Mouse (Mus musculus) lung, postnatal 0 days (tissue): ENCODE data around the gene Col4a4. TPM values are rescaled to one million over a fixed set of nuclear protein-coding genes. Genes with fewer than 3 reads are reported as not detected.

Source experiments
- ATAC-seq: fragments of 200-750 bp; cut with Nextera tagmentation; 2 replicates; pipeline ENCODE4 v1.8.0; 2017; ENCODE audit warnings: moderate library complexity
- DNase-seq: peaks from one replicate; pipeline ENCODE4 v3.0.0-alpha.2; 2016; ENCODE audit warnings: low spot score
- H3K27ac ChIP-seq: fragments of 300-500 bp; sonication (generic); 2 replicates; pipeline ENCODE4 v1.5.1; 2014; ENCODE audit warnings: antibody characterized with exemption, mild to moderate bottlenecking, low read length, mixed read lengths
- H3K27me3 ChIP-seq: fragments of 300-500 bp; sonication (generic); replicated peaks from 2 replicates; pipeline ENCODE4 v1.6.1; 2014; ENCODE audit warnings: low read length, mixed read lengths; ENCODE audit not compliant: insufficient read depth
- H3K36me3 ChIP-seq: fragments of 300-500 bp; sonication (generic); 2 replicates; pipeline ENCODE4 v1.6.1; 2014; ENCODE audit warnings: low read length, mixed read lengths; ENCODE audit not compliant: insufficient read depth
- H3K4me1 ChIP-seq: fragments of 300-500 bp; sonication (generic); 2 replicates; pipeline ENCODE4 v1.6.1; 2014; ENCODE audit warnings: antibody characterized with exemption, low read depth, low read length, mixed read lengths; ENCODE audit not compliant: insufficient read depth
- H3K4me2 ChIP-seq: fragments of 300-500 bp; sonication (generic); replicated peaks from 2 replicates; pipeline ENCODE4 v1.6.1; 2014; ENCODE audit warnings: low read depth, mild to moderate bottlenecking, low read length, moderate library complexity, mixed read lengths
- H3K4me3 ChIP-seq: fragments of 300-500 bp; sonication (generic); 2 replicates; pipeline ENCODE4 v1.5.1; 2014; ENCODE audit warnings: low read depth, low read length
- H3K9ac ChIP-seq: fragments of 300-500 bp; sonication (generic); replicated peaks from 2 replicates; pipeline ENCODE4 v1.6.1; 2014; ENCODE audit warnings: low read depth, mild to moderate bottlenecking
- H3K9me3 ChIP-seq: fragments of 300-500 bp; sonication (generic); 2 replicates; pipeline ENCODE4 v1.6.1; 2016; ENCODE audit warnings: low read length, mixed read lengths
- CTCF ChIP-seq: IDR thresholded peaks from 2 replicates; pipeline ENCODE4 v1.5.1; 2016; ENCODE audit warnings: antibody characterized with exemption, mild to moderate bottlenecking
- EP300 ChIP-seq: IDR thresholded peaks from 2 replicates; pipeline ENCODE4 v1.6.1; 2016; ENCODE audit warnings: antibody characterized with exemption, mild to moderate bottlenecking, control low read depth
- WGBS: fragments of 180-500 bp; shearing (Covaris S2); extraction: QIAGEN DNeasy Blood & Tissue Kit; methylation state at CpG from one replicate; pipeline ENCODE4 v1.1.7; 2014; 5-methylcytosine and 5-hydroxymethylcytosine counted together
- polyA plus RNA-seq: library from polyadenylated mRNA; unstranded; fragments of >200 nt; fragmentation: Nextera tagmentation; extraction: Ambion mirVana; gene quantifications from 2 replicates; pipeline ENCODE4 v1.2.1, GENCODE M21; 2015

Gene Col4a4
- polyA plus RNA-seq, 1 experiment from 2014 or later: 67.3 TPM

DNA sequence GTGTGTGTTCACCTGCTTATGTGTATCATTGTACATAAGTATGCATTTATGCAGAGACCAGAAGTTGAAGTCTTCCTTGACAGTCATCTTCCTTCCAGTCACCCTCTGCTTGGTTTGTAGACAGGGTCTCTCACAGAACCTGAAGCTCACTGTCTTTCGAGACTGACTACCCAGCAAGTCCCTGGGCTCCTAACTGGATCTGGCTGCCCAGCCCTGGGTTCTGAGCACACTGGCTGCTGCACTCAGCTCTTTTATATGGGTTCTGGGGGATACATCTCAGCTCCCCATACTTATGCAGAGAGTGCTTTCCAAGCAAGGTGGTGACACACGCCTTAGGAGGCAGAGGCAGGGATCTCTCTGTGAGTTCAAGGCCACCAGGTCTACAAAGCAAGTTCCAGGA, 126.7 kb downstream of the Col4a4 start:
- H3K27me3 ChIP-seq: no peaks in the 10 kb centered on the region
- 77% methylated on average over 2 of the region's 2 CpGs for WGBS
- no peak overlapping the region for H3K27ac ChIP-seq
- no peak for ATAC-seq
- no peak for TF ChIP-seq CTCF
- no peak for TF ChIP-seq EP300
- H3K36me3 ChIP-seq: no peaks in the 10 kb centered on the region
- H3K9me3 ChIP-seq: no peaks in the 10 kb centered on the region
- H3K9ac ChIP-seq: no peak overlapping the region
- no peak overlapping the region for H3K4me3 ChIP-seq
- no peaks in the 10 kb centered on the region for H3K4me1 ChIP-seq
- no peak overlapping the region for H3K4me2 ChIP-seq
- no peak for DNase-seq

DNA sequence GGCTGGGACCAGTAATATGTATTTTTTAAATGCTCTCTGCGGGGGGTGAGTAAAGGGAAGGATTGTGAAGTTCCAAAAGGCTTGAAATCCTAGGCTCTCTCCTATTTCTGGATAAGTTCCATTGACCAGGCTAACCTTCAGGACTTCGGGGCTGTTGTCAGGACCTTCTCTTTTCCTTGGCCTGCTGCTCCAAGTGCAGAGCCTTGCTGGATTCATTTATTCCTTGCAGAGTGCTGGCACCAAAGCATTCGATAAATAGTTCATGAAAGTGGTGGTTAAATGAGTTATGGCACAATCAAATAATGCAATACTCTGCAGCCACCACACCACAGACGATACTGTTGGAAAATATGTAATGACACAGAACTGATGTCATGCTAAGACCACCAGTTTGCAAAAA, 127.3 kb downstream of the Col4a4 start:
- Histone ChIP-seq H3K36me3 (no peaks in the 10 kb centered on the region), H3K27ac (no peak overlapping the region), H3K9ac (no peak overlapping the region), H3K4me3 (no peak overlapping the region), H3K4me2 (no peak overlapping the region), H3K9me3 (no peaks in the 10 kb centered on the region), H3K27me3 (no peaks in the 10 kb centered on the region), H3K4me1 (no peaks in the 10 kb centered on the region)
- WGBS: 68% methylated on average over 4 of the region's 4 CpGs
- ATAC-seq: no peak
- TF ChIP-seq CTCF (no peak), EP300 (no peak)
- DNase-seq: no peak

DNA sequence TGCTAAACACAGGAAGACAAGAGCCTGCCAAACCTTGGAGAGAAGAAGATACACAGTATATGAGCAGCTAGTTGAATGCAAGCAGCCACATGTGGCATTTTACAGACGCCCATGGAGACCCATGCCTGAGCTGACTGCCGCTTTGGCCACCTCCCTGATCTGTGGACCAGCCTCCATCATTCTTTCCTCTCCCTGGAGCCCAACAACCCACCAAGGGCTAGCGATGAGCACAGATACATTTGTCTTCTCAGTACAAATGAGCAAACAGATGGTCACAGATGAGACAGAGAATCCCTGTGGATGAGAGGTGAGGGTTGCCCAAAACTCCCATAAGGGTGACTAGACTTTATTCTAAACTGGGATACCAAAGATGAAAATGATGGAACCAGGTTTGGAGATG, 132.6 kb downstream of the Col4a4 start:
- H3K36me3 ChIP-seq: no peaks in the 10 kb centered on the region
- TF ChIP-seq CTCF: no peak
- TF ChIP-seq EP300: no peak
- no peaks in the 10 kb centered on the region for H3K4me1 ChIP-seq
- H3K27ac ChIP-seq: no peak overlapping the region
- H3K4me2 ChIP-seq: no peak overlapping the region
- no peak overlapping the region for H3K9ac ChIP-seq
- no peak for DNase-seq
- no peak for ATAC-seq
- no peaks in the 10 kb centered on the region for H3K9me3 ChIP-seq
- 89% methylated on average over 3 of the region's 3 CpGs for WGBS
- no peak overlapping the region for H3K4me3 ChIP-seq
- H3K27me3 ChIP-seq: no peaks in the 10 kb centered on the region

DNA sequence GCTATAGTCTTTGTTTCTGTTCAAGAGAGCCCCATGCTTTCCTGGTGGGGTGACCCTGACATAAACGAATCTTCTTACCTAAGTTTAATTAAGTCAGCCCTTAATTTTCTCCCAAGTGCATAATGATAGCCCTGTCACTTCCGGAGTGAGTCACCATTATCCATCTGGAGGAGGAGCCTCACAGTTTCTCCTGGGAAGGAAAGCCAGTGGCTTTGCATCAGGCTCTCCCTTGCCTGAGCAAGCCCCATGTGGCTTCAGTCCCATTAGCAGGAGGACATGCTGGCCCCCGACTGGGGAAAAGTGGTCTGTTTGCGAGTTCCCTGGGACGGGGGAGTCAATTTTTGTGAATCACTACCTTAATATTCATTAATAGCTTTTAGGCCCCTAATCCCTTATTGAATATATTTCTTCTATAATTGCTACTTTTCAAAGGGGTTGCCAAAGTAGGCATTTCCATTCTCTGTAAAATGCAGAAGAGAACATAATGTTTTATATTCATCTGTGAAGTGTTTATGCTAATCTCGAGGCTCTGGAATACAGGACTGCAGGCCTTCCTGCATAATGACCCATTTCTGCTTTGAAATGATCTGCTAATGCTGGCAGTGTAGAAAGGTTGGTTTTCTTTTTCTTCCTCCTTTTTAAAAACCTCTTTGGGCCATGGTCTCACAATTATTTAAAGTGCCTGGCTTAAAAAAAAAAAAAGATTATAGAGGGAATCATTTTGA, 134.6 kb downstream of the Col4a4 start:
- WGBS: 51% methylated on average over 6 of the region's 6 CpGs
- no peak for TF ChIP-seq EP300
- TF ChIP-seq CTCF: no peak

DNA sequence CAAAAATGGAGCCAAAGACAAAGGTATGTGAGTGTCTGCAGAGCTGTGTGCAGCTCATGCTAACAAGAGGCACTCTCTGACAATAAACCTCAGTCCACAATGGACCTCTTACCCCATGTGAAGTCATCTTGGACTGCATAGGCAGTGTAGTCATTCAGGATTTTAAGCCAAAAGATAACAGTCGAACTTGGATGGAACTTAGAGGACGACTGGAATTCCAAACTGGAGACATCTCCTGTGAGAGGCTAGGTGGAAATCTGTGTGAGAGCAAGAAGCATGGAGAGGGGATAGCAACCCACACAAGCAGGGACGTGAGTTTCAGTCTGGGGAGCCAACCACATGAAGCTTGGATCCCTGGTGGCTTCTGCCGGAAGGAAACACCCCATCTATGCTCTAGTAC, 136.8 kb downstream of the Col4a4 start:
- Histone ChIP-seq H3K9ac (no peak overlapping the region), H3K4me3 (no peak overlapping the region), H3K4me2 (no peak overlapping the region), H3K27me3 (no peaks in the 10 kb centered on the region), H3K27ac (no peak overlapping the region), H3K4me1 (no peaks in the 10 kb centered on the region), H3K9me3 (no peaks in the 10 kb centered on the region), H3K36me3 (no peaks in the 10 kb centered on the region)
- TF ChIP-seq CTCF (no peak), EP300 (no peak)
- 83% methylated on average over 4 of the region's 4 CpGs for WGBS
- no peak for ATAC-seq
- DNase-seq: no peak

More for the DNA sequence above, 134.6 kb downstream of the Col4a4 start:
- Histone ChIP-seq H3K36me3 (no peaks in the 10 kb centered on the region), H3K9me3 (no peaks in the 10 kb centered on the region), H3K9ac (no peak overlapping the region), H3K4me1 (no peaks in the 10 kb centered on the region), H3K27me3 (no peaks in the 10 kb centered on the region), H3K4me2 (no peak overlapping the region), H3K27ac (no peak overlapping the region), H3K4me3 (no peak overlapping the region)
- ATAC-seq (no peak), DNase-seq (no peak)

DNA sequence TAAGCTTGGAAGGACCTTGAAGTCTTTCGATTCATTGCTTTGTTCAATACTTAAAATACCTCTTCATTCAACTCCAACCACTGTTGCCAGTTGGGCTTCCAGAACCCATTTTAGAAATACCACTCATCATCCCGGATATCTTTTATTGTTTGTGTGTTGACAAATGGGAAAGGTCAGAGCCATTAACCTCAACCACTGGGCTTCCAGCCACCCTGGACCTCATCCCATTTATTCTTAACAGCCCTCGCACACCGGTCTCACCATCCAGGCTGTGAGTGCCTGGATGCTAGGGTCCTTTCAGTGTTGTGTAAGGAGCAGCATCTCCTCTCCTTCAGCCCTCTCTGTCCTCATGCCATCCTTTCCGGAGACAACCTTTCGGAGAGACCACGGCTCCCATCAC, 140.6 kb downstream of the Col4a4 start:
- Histone ChIP-seq H3K9me3 (no peaks in the 10 kb centered on the region), H3K4me1 (no peaks in the 10 kb centered on the region), H3K36me3 (no peaks in the 10 kb centered on the region), H3K4me2 (no peak overlapping the region), H3K4me3 (no peak overlapping the region), H3K9ac (no peak overlapping the region), H3K27me3 (no peaks in the 10 kb centered on the region), H3K27ac (no peak overlapping the region)
- no peak for TF ChIP-seq EP300
- no peak for TF ChIP-seq CTCF
- DNase-seq: no peak
- 72% methylated on average over 7 of the region's 7 CpGs for WGBS
- no peak for ATAC-seq

DNA sequence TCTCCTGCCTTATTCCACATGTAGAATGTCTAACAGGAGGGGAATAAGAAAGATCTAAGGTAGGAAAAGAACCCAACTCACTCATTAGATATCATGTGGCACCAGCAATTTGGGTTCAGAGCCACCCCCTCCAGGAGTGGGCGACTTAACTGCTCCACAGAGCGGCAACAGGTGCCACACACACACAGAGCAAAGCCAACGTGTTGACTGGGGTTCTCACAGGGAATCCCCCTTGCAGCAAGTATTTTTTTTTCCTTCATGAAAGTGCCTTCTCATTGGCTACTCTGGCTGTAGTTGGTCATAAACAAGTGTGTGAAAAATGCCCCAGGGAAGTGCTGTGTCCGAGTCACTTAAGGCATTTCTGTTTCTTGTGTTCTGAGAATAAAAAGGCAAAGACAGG, 143.1 kb downstream of the Col4a4 start:
- WGBS: 71% methylated on average over 4 of the region's 4 CpGs
- DNase-seq (no peak), ATAC-seq (no peak)
- no peak overlapping the region for H3K4me3 ChIP-seq
- H3K9me3 ChIP-seq: no peaks in the 10 kb centered on the region
- H3K4me1 ChIP-seq: no peaks in the 10 kb centered on the region
- no peaks in the 10 kb centered on the region for H3K27me3 ChIP-seq
- H3K27ac ChIP-seq: no peak overlapping the region
- H3K36me3 ChIP-seq: no peaks in the 10 kb centered on the region
- H3K9ac ChIP-seq: no peak overlapping the region
- no peak for TF ChIP-seq CTCF
- no peak overlapping the region for H3K4me2 ChIP-seq
